Mouse (Mus musculus): ENCODE results near the gene Olfr1281. TPM values are rescaled to one million over a fixed set of nuclear protein-coding genes. Genes with fewer than 3 reads are reported as not detected.
"Not testable (repeated sequence)": the region's sequence is repeated elsewhere in the genome, so short reads cannot be mapped to it uniquely, and the experiment has no call there.

The Olfr1281 gene
- total and polyA plus RNA-seq, 3 experiments = not detected

GRCm38 (mm10) chr2:111298541-111298940, 27.8 kb upstream of the Olfr1281 start:
- H3K36me3 ChIP-seq (ENCODE audit: control insufficient read depth in 1 of 2, insufficient read depth in 2 of 2, low read length in 2 of 2) = no peaks in the 10 kb centered on the region
- no peaks in the 10 kb centered on the region for H3K79me2 ChIP-seq (ENCODE audit: control insufficient read depth, insufficient read depth, low read length, poor library complexity)
- no peak overlapping the region for H3K9ac ChIP-seq (ENCODE audit: control insufficient read depth, low read depth, low read length, poor library complexity, severe bottlenecking)
- no peak for TF ChIP-seq MAX (IDR thresholded peaks at IDR 0.05; ENCODE audit: low read length)
- H3K9me3 ChIP-seq (replicated peaks; ENCODE audit: insufficient read depth, low read length) = no peaks in the 10 kb centered on the region
- no peak overlapping the region for H3K4me3 ChIP-seq (ENCODE audit: control insufficient read depth in 1 of 2, insufficient read depth in 1 of 2, low read depth in 2 of 2, low read length in 2 of 2)
- no peaks in the 10 kb centered on the region for H3K27me3 ChIP-seq (ENCODE audit: control insufficient read depth in 1 of 2, insufficient read depth in 2 of 2, low read length in 2 of 2)
- no peaks in the 10 kb centered on the region for H3K4me1 ChIP-seq (ENCODE audit: control insufficient read depth in 1 of 2, insufficient read depth in 2 of 2, low read length in 2 of 2)
- DNase-seq (ENCODE audit: low read depth, low spot score) = no peak
- no peak overlapping the region for H3K27ac ChIP-seq (ENCODE audit: control insufficient read depth, low read depth, low read length)

DNA sequence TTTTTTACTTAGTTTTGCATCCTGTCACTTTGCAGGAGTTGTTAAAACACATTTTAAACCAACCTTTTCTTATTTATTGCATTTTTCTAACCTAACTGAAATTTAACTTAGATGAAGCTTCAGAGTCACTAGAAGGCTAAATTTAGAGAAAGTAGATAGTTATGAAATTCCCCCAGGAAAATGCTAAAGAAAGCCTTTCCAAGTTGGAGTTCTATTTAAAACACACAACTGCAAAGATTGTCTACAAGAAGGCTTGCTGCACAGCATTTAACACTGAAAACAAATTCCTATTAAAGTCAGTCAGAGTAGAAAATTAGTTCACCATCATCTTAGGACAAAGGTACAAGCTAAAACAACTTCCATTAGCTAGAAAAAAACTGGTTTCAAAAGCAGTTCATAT, 25.9 kb upstream of the Olfr1281 start, which contains the start of gene Olfr1279:
TSS of gene Olfr1279 (plus strand) at position 262 of the 400 bp plus-strand sequence.
- DNase-seq (ENCODE audit: low read depth, low spot score) = no peak
- no peaks in the 10 kb centered on the region for H3K9me3 ChIP-seq (replicated peaks; ENCODE audit: insufficient read depth, low read length)
- TF ChIP-seq MAFK (IDR thresholded peaks at IDR 0.05; ENCODE audit: borderline replicate concordance, low read depth, low read length) = no peak
- no peak for TF ChIP-seq USF2 (IDR thresholded peaks at IDR 0.05; ENCODE audit: borderline replicate concordance in 1 of 2, insufficient read depth in 1 of 2, low read depth in 1 of 2, low read length in 2 of 2)
- TF ChIP-seq POLR2A (IDR thresholded peaks at IDR 0.05; ENCODE audit: control insufficient read depth in 1 of 2, insufficient read depth in 1 of 2, low read depth in 1 of 2, low read length in 2 of 2, poor library complexity in 1 of 2) = no peak
- TF ChIP-seq BHLHE40 (IDR thresholded peaks at IDR 0.05; ENCODE audit: borderline replicate concordance, low read depth, low read length) = no peak
- TF ChIP-seq MXI1 (IDR thresholded peaks at IDR 0.05; ENCODE audit: low read depth, low read length) = no peak
- TF ChIP-seq POLR2AphosphoS5 (IDR thresholded peaks at IDR 0.05; ENCODE audit: borderline replicate concordance, low read depth, low read length) = no peak
- no peak for TF ChIP-seq CHD2 (IDR thresholded peaks at IDR 0.05; ENCODE audit: low read length)
- TF ChIP-seq GATA1 (IDR thresholded peaks at IDR 0.05; ENCODE audit: low read depth, low read length) = no peak
- H3K27ac ChIP-seq (ENCODE audit: control insufficient read depth, low read depth, low read length) = no peak within 1 kb of the TSS
- H3K79me2 ChIP-seq (ENCODE audit: control insufficient read depth, insufficient read depth, low read length, poor library complexity) = no peaks in the 10 kb centered on the region
- no peak within 1 kb of the TSS for H3K9ac ChIP-seq (ENCODE audit: control insufficient read depth, low read depth, low read length, poor library complexity, severe bottlenecking)
- no peaks in the 10 kb centered on the region for H3K36me3 ChIP-seq (ENCODE audit: control insufficient read depth in 1 of 2, insufficient read depth in 2 of 2, low read length in 2 of 2)
- H3K27me3 ChIP-seq (ENCODE audit: control insufficient read depth in 1 of 2, insufficient read depth in 2 of 2, low read length in 2 of 2) = no peaks in the 10 kb centered on the region
- no peaks in the 10 kb centered on the region for H3K4me1 ChIP-seq (ENCODE audit: control insufficient read depth in 1 of 2, insufficient read depth in 2 of 2, low read length in 2 of 2)
- H3K4me3 ChIP-seq (ENCODE audit: control insufficient read depth in 1 of 2, insufficient read depth in 1 of 2, low read depth in 2 of 2, low read length in 2 of 2) = no peak within 1 kb of the TSS

GRCm38 (mm10) chr2:111313717-111314116, 12.6 kb upstream of the Olfr1281 start, which contains the start of gene Olfr1280:
TSS of gene Olfr1280 (plus strand) at chr2:111314017.
- Histone ChIP-seq H3K36me3 (ENCODE audit: control insufficient read depth in 1 of 2, insufficient read depth in 2 of 2, low read length in 2 of 2) (no peaks in the 10 kb centered on the region), H3K4me1 (ENCODE audit: control insufficient read depth in 1 of 2, insufficient read depth in 2 of 2, low read length in 2 of 2) (no peaks in the 10 kb centered on the region), H3K79me2 (ENCODE audit: control insufficient read depth, insufficient read depth, low read length, poor library complexity) (no peaks in the 10 kb centered on the region), H3K27ac (ENCODE audit: control insufficient read depth, low read depth, low read length) (no peak within 1 kb of the TSS), H3K4me3 (ENCODE audit: control insufficient read depth in 1 of 2, insufficient read depth in 1 of 2, low read depth in 2 of 2, low read length in 2 of 2) (no peak within 1 kb of the TSS), H3K9me3 (replicated peaks; ENCODE audit: insufficient read depth, low read length) (no peaks in the 10 kb centered on the region), H3K27me3 (ENCODE audit: control insufficient read depth in 1 of 2, insufficient read depth in 2 of 2, low read length in 2 of 2) (no peaks in the 10 kb centered on the region), H3K9ac (ENCODE audit: control insufficient read depth, low read depth, low read length, poor library complexity, severe bottlenecking) (no peak within 1 kb of the TSS)
- no peak for TF ChIP-seq E2F4 (IDR thresholded peaks at IDR 0.05; ENCODE audit: borderline replicate concordance, low read depth, low read length)
- TF ChIP-seq ELF1 (IDR thresholded peaks at IDR 0.05; ENCODE audit: low read depth, low read length) = no peak
- TF ChIP-seq MEF2A (IDR thresholded peaks at IDR 0.05; ENCODE audit: extremely low read depth, insufficient replicate concordance, low read depth, low read length, poor library complexity, severe bottlenecking) = no peak
- no peak for TF ChIP-seq RCOR1 (IDR thresholded peaks at IDR 0.05; ENCODE audit: low read depth, low read length)
- TF ChIP-seq MYB (IDR thresholded peaks at IDR 0.05; ENCODE audit: low read depth, low read length) = no peak
- TF ChIP-seq CHD2 (IDR thresholded peaks at IDR 0.05; ENCODE audit: low read length) = no peak
- TF ChIP-seq POLR2AphosphoS2 (IDR thresholded peaks at IDR 0.05; ENCODE audit: low read length) = no peak
- TF ChIP-seq CHD1 (IDR thresholded peaks at IDR 0.05; ENCODE audit: low read depth, low read length) = no peak
- TF ChIP-seq POLR2AphosphoS5 (IDR thresholded peaks at IDR 0.05; ENCODE audit: borderline replicate concordance, low read depth, low read length) = no peak
- no peak for TF ChIP-seq KAT2A (conservative IDR thresholded peaks at IDR 0.05; ENCODE audit: low read depth, low read length)
- no peak for DNase-seq (ENCODE audit: low read depth, low spot score)

- H3K27me3 ChIP-seq (ENCODE audit: control insufficient read depth in 1 of 2, insufficient read depth in 2 of 2, low read length in 2 of 2); DNase-seq (ENCODE audit: low read depth, low spot score); H3K4me1 ChIP-seq (ENCODE audit: control insufficient read depth in 1 of 2, insufficient read depth in 2 of 2, low read length in 2 of 2); H3K79me2 ChIP-seq (ENCODE audit: control insufficient read depth, insufficient read depth, low read length, poor library complexity); H3K9ac ChIP-seq (ENCODE audit: control insufficient read depth, low read depth, low read length, poor library complexity, severe bottlenecking); H3K4me3 ChIP-seq (ENCODE audit: control insufficient read depth in 1 of 2, insufficient read depth in 1 of 2, low read depth in 2 of 2, low read length in 2 of 2); H3K27ac ChIP-seq (ENCODE audit: control insufficient read depth, low read depth, low read length); H3K9me3 ChIP-seq (replicated peaks; ENCODE audit: insufficient read depth, low read length); H3K36me3 ChIP-seq (ENCODE audit: control insufficient read depth in 1 of 2, insufficient read depth in 2 of 2, low read length in 2 of 2): not testable (repeated sequence)
Observed at GRCm38 (mm10) chr2:111333721-111334120, 7.4 kb downstream of the Olfr1281 start.
